Mouse (Mus musculus): ENCODE results near the gene Atp2a1. TPM values are rescaled to one million over a fixed set of nuclear protein-coding genes. Genes with fewer than 3 reads are reported as not detected.

Atp2a1 gene
- polyA plus RNA-seq, 1 experiment from 2014 or later, result 0.24 TPM

DNA sequence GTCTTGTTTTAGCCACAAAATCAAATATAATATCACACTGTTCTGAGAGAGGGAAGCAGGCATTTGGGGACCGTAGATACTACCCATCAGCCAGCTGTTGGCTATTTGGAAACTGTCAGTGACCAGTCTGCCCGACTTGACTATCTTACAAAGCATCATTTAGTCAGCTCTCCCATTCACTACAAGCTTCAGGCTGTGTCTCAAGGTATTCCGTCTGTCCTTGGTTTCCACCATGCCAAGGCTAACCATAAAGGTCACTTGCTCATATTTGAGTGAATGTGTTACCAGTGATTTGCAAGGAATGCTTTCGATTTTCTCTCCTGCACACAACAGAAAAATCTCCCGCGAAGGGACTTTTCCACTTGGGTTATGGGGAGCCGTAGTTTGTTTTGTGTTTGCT, 28.2 kb downstream of the Atp2a1 start:
- no peak overlapping the region for H3K4me2 ChIP-seq (ENCODE audit: low read length)
- no peaks in the 10 kb centered on the region for H3K9me3 ChIP-seq (replicated peaks; ENCODE audit: control insufficient read depth, low read length)
- no peak overlapping the region for H3K4me3 ChIP-seq (ENCODE audit: low read depth, low read length)
- ATAC-seq, result no peak
- H3K9ac ChIP-seq (ENCODE audit: low read length), result no peak overlapping the region
- H3K27ac ChIP-seq (ENCODE audit: low read depth, low read length), result no peak overlapping the region
- H3K36me3 ChIP-seq (ENCODE audit: control insufficient read depth, insufficient read depth, low read length), result peaks cover 14% of the 10 kb centered on the region; the same call in 1 of the 2 replicates
- H3K4me1 ChIP-seq (ENCODE audit: control insufficient read depth, insufficient read depth, low read length), result peaks cover 1% of the 10 kb centered on the region
- DNase-seq (ENCODE audit: low spot score), result no peak
- 88% methylated on average over 7 of the region's 7 CpGs for WGBS
- no peaks in the 10 kb centered on the region for H3K27me3 ChIP-seq (replicated peaks; ENCODE audit: control insufficient read depth, insufficient read depth, low read length)

DNA sequence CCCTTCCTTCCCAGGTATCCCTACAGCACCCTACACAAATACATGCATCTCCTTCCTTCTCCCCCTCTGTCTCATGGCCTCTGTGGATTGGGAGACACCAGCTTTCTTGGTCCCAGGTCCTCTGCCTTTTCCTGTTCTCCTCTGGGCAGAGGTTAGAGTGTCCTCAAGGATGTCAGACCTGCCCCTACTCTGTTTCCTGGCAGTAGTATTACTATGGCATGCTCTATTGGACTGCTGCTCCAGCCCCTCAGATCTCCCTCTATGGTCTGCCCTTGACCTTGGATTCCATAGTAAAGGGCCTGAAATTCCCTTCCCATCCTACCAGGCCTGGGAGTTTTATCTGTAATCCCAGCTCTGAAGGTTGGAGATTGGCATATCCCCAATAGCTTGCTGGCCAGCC, 32.7 kb downstream of the Atp2a1 start:
- no peaks in the 10 kb centered on the region for H3K9me3 ChIP-seq (replicated peaks; ENCODE audit: control insufficient read depth, low read length)
- peaks cover 12% of the 10 kb centered on the region; the same call in 1 of the 2 replicates for H3K36me3 ChIP-seq (ENCODE audit: control insufficient read depth, insufficient read depth, low read length)
- H3K4me2 ChIP-seq (ENCODE audit: low read length), result no peak overlapping the region
- H3K4me3 ChIP-seq (ENCODE audit: low read depth, low read length), result no peak overlapping the region
- ATAC-seq (no peak), DNase-seq (ENCODE audit: low spot score) (no peak)
- no peak overlapping the region for H3K9ac ChIP-seq (ENCODE audit: low read length)
- no peaks in the 10 kb centered on the region for H3K27me3 ChIP-seq (replicated peaks; ENCODE audit: control insufficient read depth, insufficient read depth, low read length)
- H3K27ac ChIP-seq (ENCODE audit: low read depth, low read length), result no peak overlapping the region
- peaks cover 10% of the 10 kb centered on the region for H3K4me1 ChIP-seq (ENCODE audit: control insufficient read depth, insufficient read depth, low read length)

DNA sequence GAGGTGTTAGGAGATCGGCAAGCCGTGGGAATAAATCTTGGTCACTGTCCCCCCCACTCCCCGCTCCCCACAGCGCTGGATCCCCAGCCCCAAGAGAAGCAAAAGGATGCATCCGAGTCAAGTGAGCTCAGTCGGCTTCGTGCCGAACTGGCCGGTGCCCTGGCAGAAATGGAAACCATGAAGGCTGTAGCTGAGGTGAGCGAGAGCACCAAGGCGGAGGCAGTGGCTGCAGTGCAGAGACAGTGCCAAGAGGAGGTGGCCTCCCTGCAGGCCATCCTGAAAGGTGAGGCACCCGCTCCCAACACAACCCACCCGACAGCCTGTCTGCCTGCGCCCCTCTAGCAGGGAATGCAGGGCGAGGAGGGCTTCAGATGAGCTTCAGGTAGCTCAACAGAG, 33.4 kb downstream of the Atp2a1 start:
- peaks cover 10% of the 10 kb centered on the region for H3K4me1 ChIP-seq (ENCODE audit: control insufficient read depth, insufficient read depth, low read length)
- peak overlapping the region; percentile 94 for H3K4me2 ChIP-seq (ENCODE audit: low read length)
- H3K27ac ChIP-seq (ENCODE audit: low read depth, low read length), result no peak overlapping the region
- ATAC-seq, result peak; percentile 25
- H3K9ac ChIP-seq (ENCODE audit: low read length), result peak overlapping the region; percentile 89
- peak overlapping the region; percentile 66 for H3K4me3 ChIP-seq (ENCODE audit: low read depth, low read length)
- WGBS, result 32% methylated on average over 15 of the region's 15 CpGs
- H3K9me3 ChIP-seq (replicated peaks; ENCODE audit: control insufficient read depth, low read length), result no peaks in the 10 kb centered on the region
- H3K36me3 ChIP-seq (ENCODE audit: control insufficient read depth, insufficient read depth, low read length), result peaks cover 8% of the 10 kb centered on the region; the same call in 1 of the 2 replicates
- no peak for DNase-seq (ENCODE audit: low spot score)
- H3K27me3 ChIP-seq (replicated peaks; ENCODE audit: control insufficient read depth, insufficient read depth, low read length), result no peaks in the 10 kb centered on the region

DNA sequence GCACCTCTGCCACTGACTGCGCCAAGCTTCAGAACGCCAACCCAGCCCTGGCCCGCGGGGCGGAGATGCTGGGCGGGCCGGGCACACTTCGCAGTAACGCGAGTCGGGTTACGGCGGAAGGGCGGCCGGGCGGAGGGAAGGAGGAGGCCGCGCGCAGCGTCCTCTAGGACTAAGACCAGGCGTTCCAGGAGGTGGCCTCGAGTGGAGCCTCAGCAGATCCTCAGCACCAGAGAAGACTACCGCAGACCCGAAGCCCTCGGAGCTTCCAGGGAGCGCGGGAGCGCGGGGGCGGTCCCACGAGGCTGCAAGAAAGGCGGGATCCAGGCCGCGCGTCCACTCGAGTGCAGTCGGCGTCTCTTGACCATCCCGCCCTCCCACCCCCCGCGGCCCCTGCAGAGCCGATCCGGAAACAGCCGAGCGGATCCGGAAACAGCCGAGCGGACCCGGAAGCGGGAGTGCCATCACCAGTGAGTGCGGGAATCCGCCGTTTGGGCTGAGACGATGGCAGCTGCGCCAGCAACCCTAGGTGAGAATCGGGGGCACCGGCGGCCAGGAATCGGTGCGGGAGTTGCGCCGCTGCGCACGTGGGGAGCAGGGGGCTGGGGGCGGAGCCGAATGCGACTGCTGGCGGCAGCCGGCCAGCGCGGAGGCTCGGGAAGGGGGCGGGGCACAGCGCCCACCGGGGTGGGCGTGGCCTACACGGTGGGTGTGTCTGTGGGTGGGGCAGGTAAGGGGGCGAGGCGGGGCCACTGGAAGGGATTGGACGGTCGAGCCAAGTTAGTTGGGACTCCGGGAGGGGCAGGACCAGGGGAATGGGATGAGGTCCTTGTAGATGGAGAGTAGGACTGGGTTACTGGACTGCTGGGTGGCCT, 34.0 kb downstream of the Atp2a1 start, which contains the start of gene Rabep2:
Gene Rabep2, plus strand, starts transcription at position 129 of the 872 bp plus-strand sequence.
- WGBS, result under 1% methylated on average over 80 of the region's 82 CpGs
- H3K27me3 ChIP-seq (replicated peaks; ENCODE audit: control insufficient read depth, insufficient read depth, low read length), result no peaks in the 10 kb centered on the region
- peak; percentile 96 for ATAC-seq
- H3K4me2 ChIP-seq (ENCODE audit: low read length), result peak within 1 kb of the TSS; percentile 94
- peak within 1 kb of the TSS; percentile 89 for H3K9ac ChIP-seq (ENCODE audit: low read length)
- H3K4me1 ChIP-seq (ENCODE audit: control insufficient read depth, insufficient read depth, low read length), result peaks cover 10% of the 10 kb centered on the region
- peak within 1 kb of the TSS; percentile 80 for H3K27ac ChIP-seq (ENCODE audit: low read depth, low read length)
- H3K9me3 ChIP-seq (replicated peaks; ENCODE audit: control insufficient read depth, low read length), result no peaks in the 10 kb centered on the region
- 0 out of 2 replicates have a peak, but pooled peaks cover 3% of the 10 kb centered on the region for H3K36me3 ChIP-seq (ENCODE audit: control insufficient read depth, insufficient read depth, low read length)
- peak; percentile 91 for DNase-seq (ENCODE audit: low spot score)
- H3K4me3 ChIP-seq (ENCODE audit: low read depth, low read length), result peak within 1 kb of the TSS; percentile 66

DNA sequence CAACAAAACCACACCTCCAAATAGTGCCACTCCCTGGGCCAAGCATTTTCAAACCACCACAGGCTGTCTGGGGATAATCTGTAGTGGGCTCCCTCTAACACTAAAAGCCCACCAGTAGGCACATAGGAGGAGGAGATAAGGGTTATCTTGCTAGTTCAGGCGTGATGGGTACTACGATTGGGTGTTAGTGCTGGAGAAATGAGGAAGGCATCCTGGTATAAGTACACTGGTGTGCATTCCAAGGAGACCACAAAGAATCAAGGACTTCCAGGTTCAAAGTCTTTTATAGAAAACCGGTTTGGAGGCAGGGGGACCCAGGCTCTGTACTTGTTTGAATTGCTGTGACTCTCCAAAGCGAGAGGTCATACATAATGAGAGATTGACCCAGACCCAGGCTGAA, 34.8 kb downstream of the Atp2a1 start:
- Histone ChIP-seq H3K4me1 (ENCODE audit: control insufficient read depth, insufficient read depth, low read length) (peaks cover 10% of the 10 kb centered on the region), H3K4me2 (ENCODE audit: low read length) (peak overlapping the region; percentile 94), H3K9ac (ENCODE audit: low read length) (peak overlapping the region; percentile 89), H3K36me3 (ENCODE audit: control insufficient read depth, insufficient read depth, low read length) (0 out of 2 replicates have a peak, but pooled peaks cover 3% of the 10 kb centered on the region), H3K9me3 (replicated peaks; ENCODE audit: control insufficient read depth, low read length) (no peaks in the 10 kb centered on the region), H3K27me3 (replicated peaks; ENCODE audit: control insufficient read depth, insufficient read depth, low read length) (no peaks in the 10 kb centered on the region), H3K27ac (ENCODE audit: low read depth, low read length) (peak overlapping the region; percentile 80), H3K4me3 (ENCODE audit: low read depth, low read length) (peak overlapping the region; percentile 66)
- ATAC-seq, result no peak
- peak; percentile 4 for DNase-seq (ENCODE audit: low spot score)
- WGBS, result 23% methylated on average over 4 of the region's 4 CpGs

DNA sequence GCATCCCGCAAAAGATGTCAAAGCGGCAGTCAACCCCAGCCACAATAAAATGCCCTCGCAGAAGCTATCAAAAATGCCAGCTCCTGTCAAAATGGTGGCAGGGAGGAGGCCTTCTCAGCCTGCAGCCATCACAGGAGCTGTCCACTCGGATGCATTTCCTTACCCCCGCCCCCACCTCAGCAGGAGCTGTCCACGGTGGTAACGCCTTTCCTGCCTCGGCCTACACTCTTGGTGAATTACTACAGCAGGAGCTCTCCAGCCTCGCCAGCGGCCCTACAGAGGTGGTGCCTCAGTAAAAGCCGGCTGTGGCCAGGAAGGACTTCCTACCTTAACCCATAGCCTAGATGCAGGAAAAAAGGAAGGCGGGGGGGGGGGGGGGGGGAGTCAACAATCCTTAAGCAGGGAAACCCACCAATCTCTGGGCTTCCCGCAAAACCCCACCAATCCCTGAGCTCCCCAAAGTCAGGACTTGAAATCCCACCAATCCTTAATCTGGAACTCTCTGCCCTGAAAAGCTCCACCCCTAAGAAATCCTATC, 35.5 kb downstream of the Atp2a1 start:
- H3K4me3 ChIP-seq (ENCODE audit: low read depth, low read length), result no peak overlapping the region
- 65% methylated on average over 12 of the region's 13 CpGs for WGBS
- DNase-seq (ENCODE audit: low spot score), result no peak
- no peak overlapping the region for H3K9ac ChIP-seq (ENCODE audit: low read length)
- peaks cover 10% of the 10 kb centered on the region for H3K4me1 ChIP-seq (ENCODE audit: control insufficient read depth, insufficient read depth, low read length)
- no peaks in the 10 kb centered on the region for H3K27me3 ChIP-seq (replicated peaks; ENCODE audit: control insufficient read depth, insufficient read depth, low read length)
- no peak overlapping the region for H3K27ac ChIP-seq (ENCODE audit: low read depth, low read length)
- H3K4me2 ChIP-seq (ENCODE audit: low read length), result no peak overlapping the region
- H3K9me3 ChIP-seq (replicated peaks; ENCODE audit: control insufficient read depth, low read length), result no peaks in the 10 kb centered on the region
- H3K36me3 ChIP-seq (ENCODE audit: control insufficient read depth, insufficient read depth, low read length), result no peaks in the 10 kb centered on the region
- no peak for ATAC-seq

DNA sequence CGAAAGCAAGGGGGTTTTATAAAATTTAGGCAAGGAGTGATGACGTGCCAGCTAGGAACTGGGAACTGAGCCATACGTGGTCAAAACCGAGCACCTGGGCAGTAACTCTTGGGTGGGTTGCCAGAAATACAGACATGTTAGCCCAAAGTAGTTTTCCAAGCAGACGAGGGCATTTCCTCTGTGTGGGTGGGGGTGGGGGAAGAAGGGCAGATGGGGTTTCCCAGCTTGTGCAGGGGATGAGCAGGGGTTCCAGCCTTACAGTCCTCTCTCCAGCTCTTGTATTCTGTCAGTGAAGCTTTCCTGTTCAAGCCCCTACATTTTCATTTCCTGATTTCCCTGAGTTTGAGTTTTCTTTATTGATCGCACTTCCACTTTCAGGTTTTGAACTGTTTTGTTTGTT, 38.7 kb downstream of the Atp2a1 start:
- Histone ChIP-seq H3K36me3 (ENCODE audit: control insufficient read depth, insufficient read depth, low read length) (no peaks in the 10 kb centered on the region), H3K4me1 (ENCODE audit: control insufficient read depth, insufficient read depth, low read length) (peaks cover 5% of the 10 kb centered on the region; the same call in 1 of the 2 replicates), H3K9me3 (replicated peaks; ENCODE audit: control insufficient read depth, low read length) (no peaks in the 10 kb centered on the region), H3K9ac (ENCODE audit: low read length) (no peak overlapping the region), H3K4me2 (ENCODE audit: low read length) (no peak overlapping the region), H3K27ac (ENCODE audit: low read depth, low read length) (no peak overlapping the region), H3K27me3 (replicated peaks; ENCODE audit: control insufficient read depth, insufficient read depth, low read length) (no peaks in the 10 kb centered on the region), H3K4me3 (ENCODE audit: low read depth, low read length) (no peak overlapping the region)
- ATAC-seq, result no peak
- 85% methylated on average over 6 of the region's 6 CpGs for WGBS
- no peak for DNase-seq (ENCODE audit: low spot score)

DNA sequence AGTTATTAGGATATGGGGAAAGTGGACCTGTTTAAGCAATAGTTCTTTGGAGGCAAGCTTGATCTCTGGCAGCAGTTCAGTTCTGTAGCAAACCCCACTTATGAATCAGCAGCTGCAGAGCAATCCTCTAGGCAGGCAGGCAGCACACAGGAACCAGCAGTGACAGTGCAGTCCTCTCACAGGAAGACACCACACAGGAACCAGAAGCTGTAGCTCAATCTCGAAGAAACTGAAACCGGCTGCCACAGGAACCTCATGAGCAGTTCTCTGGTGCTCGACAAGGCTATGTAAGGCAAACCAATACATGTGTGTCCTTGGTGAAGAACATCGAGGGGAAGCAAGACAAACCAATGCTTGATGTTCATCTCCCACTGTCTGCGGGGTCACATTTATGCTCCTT, 41.2 kb downstream of the Atp2a1 start:
- WGBS, result 98% methylated on average over 5 of the region's 5 CpGs
- no peak for DNase-seq (ENCODE audit: low spot score)
- H3K36me3 ChIP-seq (ENCODE audit: control insufficient read depth, insufficient read depth, low read length), result no peaks in the 10 kb centered on the region
- no peaks in the 10 kb centered on the region for H3K9me3 ChIP-seq (replicated peaks; ENCODE audit: control insufficient read depth, low read length)
- no peak overlapping the region for H3K9ac ChIP-seq (ENCODE audit: low read length)
- no peaks in the 10 kb centered on the region for H3K4me1 ChIP-seq (ENCODE audit: control insufficient read depth, insufficient read depth, low read length)
- no peaks in the 10 kb centered on the region for H3K27me3 ChIP-seq (replicated peaks; ENCODE audit: control insufficient read depth, insufficient read depth, low read length)
- H3K4me3 ChIP-seq (ENCODE audit: low read depth, low read length), result no peak overlapping the region
- ATAC-seq, result no peak
- H3K4me2 ChIP-seq (ENCODE audit: low read length), result no peak overlapping the region
- no peak overlapping the region for H3K27ac ChIP-seq (ENCODE audit: low read depth, low read length)

DNA sequence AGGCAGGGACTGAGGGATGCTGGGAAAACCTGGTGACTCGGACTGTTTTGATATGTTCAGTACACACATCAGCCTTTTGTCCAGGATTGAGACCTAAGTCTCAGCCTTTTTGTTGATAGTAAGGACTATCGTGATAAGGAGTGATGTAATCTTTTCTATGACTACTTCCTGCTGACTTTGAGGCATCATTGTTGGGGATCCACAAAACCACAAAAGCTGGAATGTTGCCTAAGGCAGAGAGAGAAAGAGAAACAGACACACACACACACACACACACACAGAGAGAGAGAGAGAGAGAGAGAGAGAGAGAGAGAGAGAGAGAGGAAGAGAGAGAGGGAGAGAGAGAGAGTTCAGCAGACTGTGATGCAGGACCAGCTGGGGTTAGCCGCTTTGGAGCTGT, 44.4 kb downstream of the Atp2a1 start:
- no peak overlapping the region for H3K27ac ChIP-seq (ENCODE audit: low read depth, low read length)
- WGBS, result 62% methylated on average over 3 of the region's 3 CpGs
- ATAC-seq (no peak), DNase-seq (ENCODE audit: low spot score) (no peak)
- no peaks in the 10 kb centered on the region for H3K36me3 ChIP-seq (ENCODE audit: control insufficient read depth, insufficient read depth, low read length)
- no peaks in the 10 kb centered on the region for H3K4me1 ChIP-seq (ENCODE audit: control insufficient read depth, insufficient read depth, low read length)
- no peak overlapping the region for H3K9ac ChIP-seq (ENCODE audit: low read length)
- H3K27me3 ChIP-seq (replicated peaks; ENCODE audit: control insufficient read depth, insufficient read depth, low read length), result no peaks in the 10 kb centered on the region
- H3K9me3 ChIP-seq (replicated peaks; ENCODE audit: control insufficient read depth, low read length), result no peaks in the 10 kb centered on the region
- H3K4me2 ChIP-seq (ENCODE audit: low read length), result no peak overlapping the region
- no peak overlapping the region for H3K4me3 ChIP-seq (ENCODE audit: low read depth, low read length)
